Mouse (Mus musculus): ENCODE data around the gene Fam178b. TPM values are rescaled to one million over a fixed set of nuclear protein-coding genes. Genes with fewer than 3 reads are reported as not detected.

The Fam178b gene
- polyA plus RNA-seq, 1 experiment from 2014 or later: 5.5 TPM

GRCm38 (mm10) chr1:36567818-36568603 lies 115.0 kb downstream of the Fam178b start:
- Histone ChIP-seq H3K4me1 (replicated peaks; ENCODE audit: control insufficient read depth, insufficient read depth, low read length) (peaks cover 38% of the 10 kb centered on the region), H3K27me3 (ENCODE audit: control insufficient read depth, insufficient read depth, low read depth, low read length) (no peaks in the 10 kb centered on the region), H3K9ac (ENCODE audit: low read length) (peak overlapping the region; percentile 33; the same call in 1 of the 2 replicates), H3K4me3 (ENCODE audit: low read length) (no peak overlapping the region), H3K36me3 (ENCODE audit: control insufficient read depth, insufficient read depth, low read length) (no peaks in the 10 kb centered on the region), H3K4me2 (ENCODE audit: low read depth, low read length) (no peak overlapping the region), H3K9me3 (ENCODE audit: control insufficient read depth, low read length) (no peaks in the 10 kb centered on the region), H3K27ac (ENCODE audit: low read length) (peak overlapping the region; percentile 72)
- ATAC-seq (ENCODE audit: low read depth): peak; percentile 24; the same call in 1 of the 2 replicates
- 38% methylated on average over 21 of the region's 21 CpGs for WGBS

GRCm38 (mm10) chr1:36566425-36566824 lies 116.6 kb downstream of the Fam178b start:
- Histone ChIP-seq H3K4me2 (ENCODE audit: low read depth, low read length) (no peak overlapping the region), H3K36me3 (ENCODE audit: control insufficient read depth, insufficient read depth, low read length) (no peaks in the 10 kb centered on the region), H3K27me3 (ENCODE audit: control insufficient read depth, insufficient read depth, low read depth, low read length) (no peaks in the 10 kb centered on the region), H3K4me3 (ENCODE audit: low read length) (no peak overlapping the region), H3K4me1 (replicated peaks; ENCODE audit: control insufficient read depth, insufficient read depth, low read length) (peaks cover 30% of the 10 kb centered on the region), H3K27ac (ENCODE audit: low read length) (no peak overlapping the region), H3K9me3 (ENCODE audit: control insufficient read depth, low read length) (no peaks in the 10 kb centered on the region), H3K9ac (ENCODE audit: low read length) (no peak overlapping the region)
- WGBS: 21% methylated on average over 2 of the region's 2 CpGs
- no peak for ATAC-seq (ENCODE audit: low read depth)

GRCm38 (mm10) chr1:36564101-36564500 lies 118.9 kb downstream of the Fam178b start:
- no peak overlapping the region for H3K27ac ChIP-seq (ENCODE audit: low read length)
- H3K36me3 ChIP-seq (ENCODE audit: control insufficient read depth, insufficient read depth, low read length): no peaks in the 10 kb centered on the region
- H3K9ac ChIP-seq (ENCODE audit: low read length): no peak overlapping the region
- H3K4me3 ChIP-seq (ENCODE audit: low read length): no peak overlapping the region
- no peak overlapping the region for H3K4me2 ChIP-seq (ENCODE audit: low read depth, low read length)
- H3K9me3 ChIP-seq (ENCODE audit: control insufficient read depth, low read length): no peaks in the 10 kb centered on the region
- 71% methylated on average over 6 of the region's 6 CpGs for WGBS
- ATAC-seq (ENCODE audit: low read depth): no peak
- peaks cover 22% of the 10 kb centered on the region for H3K4me1 ChIP-seq (replicated peaks; ENCODE audit: control insufficient read depth, insufficient read depth, low read length)
- no peaks in the 10 kb centered on the region for H3K27me3 ChIP-seq (ENCODE audit: control insufficient read depth, insufficient read depth, low read depth, low read length)

GRCm38 (mm10) chr1:36563632-36564031 lies 119.4 kb downstream of the Fam178b start:
- Histone ChIP-seq H3K9ac (ENCODE audit: low read length) (no peak overlapping the region), H3K4me1 (replicated peaks; ENCODE audit: control insufficient read depth, insufficient read depth, low read length) (peaks cover 22% of the 10 kb centered on the region), H3K27ac (ENCODE audit: low read length) (no peak overlapping the region), H3K27me3 (ENCODE audit: control insufficient read depth, insufficient read depth, low read depth, low read length) (no peaks in the 10 kb centered on the region), H3K4me3 (ENCODE audit: low read length) (no peak overlapping the region), H3K4me2 (ENCODE audit: low read depth, low read length) (no peak overlapping the region), H3K9me3 (ENCODE audit: control insufficient read depth, low read length) (no peaks in the 10 kb centered on the region), H3K36me3 (ENCODE audit: control insufficient read depth, insufficient read depth, low read length) (no peaks in the 10 kb centered on the region)
- WGBS: 58% methylated on average over 4 of the region's 4 CpGs
- ATAC-seq (ENCODE audit: low read depth): no peak

GRCm38 (mm10) chr1:36563197-36563596 lies 119.8 kb downstream of the Fam178b start:
- Histone ChIP-seq H3K4me2 (ENCODE audit: low read depth, low read length) (no peak overlapping the region), H3K27me3 (ENCODE audit: control insufficient read depth, insufficient read depth, low read depth, low read length) (no peaks in the 10 kb centered on the region), H3K9ac (ENCODE audit: low read length) (peak overlapping the region; percentile 26; the same call in 1 of the 2 replicates), H3K27ac (ENCODE audit: low read length) (no peak overlapping the region), H3K36me3 (ENCODE audit: control insufficient read depth, insufficient read depth, low read length) (no peaks in the 10 kb centered on the region), H3K4me3 (ENCODE audit: low read length) (no peak overlapping the region), H3K4me1 (replicated peaks; ENCODE audit: control insufficient read depth, insufficient read depth, low read length) (peaks cover 19% of the 10 kb centered on the region), H3K9me3 (ENCODE audit: control insufficient read depth, low read length) (no peaks in the 10 kb centered on the region)
- 71% methylated on average over 2 of the region's 2 CpGs for WGBS
- ATAC-seq (ENCODE audit: low read depth): no peak

GRCm38 (mm10) chr1:36562388-36562787 lies 120.6 kb downstream of the Fam178b start:
- Histone ChIP-seq H3K4me3 (ENCODE audit: low read length) (no peak overlapping the region), H3K27ac (ENCODE audit: low read length) (no peak overlapping the region), H3K4me1 (replicated peaks; ENCODE audit: control insufficient read depth, insufficient read depth, low read length) (peaks cover 14% of the 10 kb centered on the region), H3K9ac (ENCODE audit: low read length) (no peak overlapping the region), H3K9me3 (ENCODE audit: control insufficient read depth, low read length) (no peaks in the 10 kb centered on the region), H3K4me2 (ENCODE audit: low read depth, low read length) (no peak overlapping the region), H3K27me3 (ENCODE audit: control insufficient read depth, insufficient read depth, low read depth, low read length) (no peaks in the 10 kb centered on the region), H3K36me3 (ENCODE audit: control insufficient read depth, insufficient read depth, low read length) (no peaks in the 10 kb centered on the region)
- 50% methylated on average over 4 of the region's 4 CpGs for WGBS
- no peak for ATAC-seq (ENCODE audit: low read depth)

GRCm38 (mm10) chr1:36560903-36561302 lies 122.1 kb downstream of the Fam178b start:
- Histone ChIP-seq H3K4me1 (replicated peaks; ENCODE audit: control insufficient read depth, insufficient read depth, low read length) (peaks cover 14% of the 10 kb centered on the region), H3K9ac (ENCODE audit: low read length) (no peak overlapping the region), H3K9me3 (ENCODE audit: control insufficient read depth, low read length) (no peaks in the 10 kb centered on the region), H3K36me3 (ENCODE audit: control insufficient read depth, insufficient read depth, low read length) (no peaks in the 10 kb centered on the region), H3K4me2 (ENCODE audit: low read depth, low read length) (no peak overlapping the region), H3K4me3 (ENCODE audit: low read length) (no peak overlapping the region), H3K27me3 (ENCODE audit: control insufficient read depth, insufficient read depth, low read depth, low read length) (no peaks in the 10 kb centered on the region), H3K27ac (ENCODE audit: low read length) (peak overlapping the region; percentile 6; the same call in 1 of the 2 replicates)
- WGBS: 48% methylated on average over 6 of the region's 6 CpGs
- ATAC-seq (ENCODE audit: low read depth): no peak

GRCm38 (mm10) chr1:36559888-36560287 lies 123.1 kb downstream of the Fam178b start:
- Histone ChIP-seq H3K9ac (ENCODE audit: low read length) (no peak overlapping the region), H3K4me1 (replicated peaks; ENCODE audit: control insufficient read depth, insufficient read depth, low read length) (peaks cover 24% of the 10 kb centered on the region)
- WGBS: 55% methylated on average over 5 of the region's 5 CpGs

GRCm38 (mm10) chr1:36559256-36559655 lies 123.7 kb downstream of the Fam178b start:
- WGBS: 20% methylated on average over 4 of the region's 4 CpGs
- no peak overlapping the region; the same call in 1 of the 2 replicates for H3K4me3 ChIP-seq (ENCODE audit: low read length)

More at GRCm38 (mm10) chr1:36559888-36560287, 123.1 kb downstream of the Fam178b start:
- H3K36me3 ChIP-seq (ENCODE audit: control insufficient read depth, insufficient read depth, low read length): no peaks in the 10 kb centered on the region
- no peak overlapping the region for H3K4me3 ChIP-seq (ENCODE audit: low read length)
- no peaks in the 10 kb centered on the region for H3K9me3 ChIP-seq (ENCODE audit: control insufficient read depth, low read length)
- no peak overlapping the region for H3K27ac ChIP-seq (ENCODE audit: low read length)
- ATAC-seq (ENCODE audit: low read depth): no peak
- no peaks in the 10 kb centered on the region for H3K27me3 ChIP-seq (ENCODE audit: control insufficient read depth, insufficient read depth, low read depth, low read length)
- H3K4me2 ChIP-seq (ENCODE audit: low read depth, low read length): no peak overlapping the region

More at GRCm38 (mm10) chr1:36559256-36559655, 123.7 kb downstream of the Fam178b start:
- H3K9ac ChIP-seq (ENCODE audit: low read length): peak overlapping the region; percentile 93; the same call in 1 of the 2 replicates
- H3K27me3 ChIP-seq (ENCODE audit: control insufficient read depth, insufficient read depth, low read depth, low read length): no peaks in the 10 kb centered on the region
- peaks cover 2% of the 10 kb centered on the region for H3K36me3 ChIP-seq (ENCODE audit: control insufficient read depth, insufficient read depth, low read length)
- H3K4me1 ChIP-seq (replicated peaks; ENCODE audit: control insufficient read depth, insufficient read depth, low read length): peaks cover 28% of the 10 kb centered on the region
- H3K4me2 ChIP-seq (ENCODE audit: low read depth, low read length): peak overlapping the region; percentile 93
- H3K27ac ChIP-seq (ENCODE audit: low read length): peak overlapping the region; percentile 100
- ATAC-seq (ENCODE audit: low read depth): no peak
- no peaks in the 10 kb centered on the region for H3K9me3 ChIP-seq (ENCODE audit: control insufficient read depth, low read length)
